Mouse (Mus musculus): ENCODE results near the gene Itsn1. TPM values are rescaled to one million over a fixed set of nuclear protein-coding genes. Genes with fewer than 3 reads are reported as not detected.

Gene Itsn1
- polyA plus RNA-seq, 1 experiment from 2014 or later = 22.7 TPM

DNA sequence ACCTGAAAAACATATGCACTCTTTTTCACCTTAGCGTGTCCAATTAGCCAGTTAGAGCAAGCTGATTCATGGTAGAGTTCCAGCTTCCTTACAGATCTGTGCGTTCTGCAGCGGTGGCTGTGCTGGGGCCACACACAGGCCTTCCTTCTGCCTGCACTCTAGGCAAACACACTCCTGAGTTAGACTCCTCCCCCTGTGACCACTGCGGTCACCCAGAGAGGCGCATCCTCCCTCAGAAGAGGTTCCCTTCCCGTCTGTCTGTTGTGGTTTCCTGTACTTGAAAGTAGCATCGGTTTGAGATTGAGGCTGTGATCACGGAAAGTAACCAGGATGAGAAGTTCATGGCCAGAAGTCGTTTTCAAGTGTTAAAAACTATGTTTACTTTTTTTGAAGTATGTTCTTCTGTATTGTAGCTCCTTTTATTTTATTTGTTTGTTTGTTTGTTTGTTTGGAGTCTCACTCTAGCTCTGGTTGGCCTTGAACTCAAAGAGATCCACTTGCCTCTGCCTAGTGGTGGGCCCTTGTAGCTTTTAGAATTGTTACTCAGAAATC lies 96.8 kb downstream of the Itsn1 start:
- Histone ChIP-seq H3K4me2 (no peak overlapping the region), H3K4me3 (no peak overlapping the region), H3K9me3 (no peaks in the 10 kb centered on the region), H3K27me3 (no peaks in the 10 kb centered on the region), H3K36me3 (peaks cover 38% of the 10 kb centered on the region), H3K4me1 (peaks cover 7% of the 10 kb centered on the region; the same call in 1 of the 2 replicates), H3K9ac (no peak overlapping the region), H3K27ac (no peak overlapping the region)
- 73% methylated on average over 9 of the region's 9 CpGs for WGBS
- no peak for ATAC-seq (ENCODE audit: insufficient number of reproducible peaks, low FRiP score, low TSS enrichment, low read depth)

DNA sequence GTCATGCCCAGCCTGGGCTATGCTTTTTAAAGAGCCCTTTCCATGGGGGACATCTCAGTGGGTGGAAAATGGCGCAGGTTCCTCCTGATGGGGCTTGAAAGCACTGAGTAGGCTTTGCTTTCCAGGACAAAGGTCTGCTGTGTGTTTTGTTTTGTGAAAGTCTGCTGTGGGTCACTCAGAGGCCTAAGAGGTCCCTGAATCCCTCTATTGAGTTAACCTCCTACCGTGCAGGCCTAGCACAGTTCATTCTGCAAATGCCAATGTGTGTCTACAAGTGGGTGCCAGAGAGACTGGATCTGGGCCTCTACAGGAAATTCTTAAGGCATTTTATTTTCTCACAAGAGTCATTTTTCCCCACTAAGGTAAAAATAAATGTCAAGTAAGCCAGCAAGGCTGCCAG lies 97.8 kb downstream of the Itsn1 start:
- Histone ChIP-seq H3K9ac (no peak overlapping the region), H3K4me2 (no peak overlapping the region), H3K36me3 (peaks cover 29% of the 10 kb centered on the region), H3K4me3 (no peak overlapping the region), H3K27ac (peak overlapping the region; percentile 39), H3K4me1 (peaks cover 7% of the 10 kb centered on the region; the same call in 1 of the 2 replicates), H3K27me3 (no peaks in the 10 kb centered on the region), H3K9me3 (no peaks in the 10 kb centered on the region)
- ATAC-seq (ENCODE audit: insufficient number of reproducible peaks, low FRiP score, low TSS enrichment, low read depth) = no peak
- WGBS = 74% methylated on average over 2 of the region's 2 CpGs

- peaks cover 23% of the 10 kb centered on the region for H3K36me3 ChIP-seq
- no peak overlapping the region for H3K4me2 ChIP-seq
- no peak for ATAC-seq (ENCODE audit: insufficient number of reproducible peaks, low FRiP score, low TSS enrichment, low read depth)
- H3K4me3 ChIP-seq = no peak overlapping the region
- WGBS = 58% methylated on average over 5 of the region's 5 CpGs
- no peak overlapping the region for H3K27ac ChIP-seq
- peaks cover 7% of the 10 kb centered on the region; the same call in 1 of the 2 replicates for H3K4me1 ChIP-seq
- H3K9me3 ChIP-seq = no peaks in the 10 kb centered on the region
- H3K27me3 ChIP-seq = no peaks in the 10 kb centered on the region
- no peak overlapping the region for H3K9ac ChIP-seq
These were observed 98.4 kb downstream of the Itsn1 start for GRCm38 (mm10) chr16:91827456-91827855.

DNA sequence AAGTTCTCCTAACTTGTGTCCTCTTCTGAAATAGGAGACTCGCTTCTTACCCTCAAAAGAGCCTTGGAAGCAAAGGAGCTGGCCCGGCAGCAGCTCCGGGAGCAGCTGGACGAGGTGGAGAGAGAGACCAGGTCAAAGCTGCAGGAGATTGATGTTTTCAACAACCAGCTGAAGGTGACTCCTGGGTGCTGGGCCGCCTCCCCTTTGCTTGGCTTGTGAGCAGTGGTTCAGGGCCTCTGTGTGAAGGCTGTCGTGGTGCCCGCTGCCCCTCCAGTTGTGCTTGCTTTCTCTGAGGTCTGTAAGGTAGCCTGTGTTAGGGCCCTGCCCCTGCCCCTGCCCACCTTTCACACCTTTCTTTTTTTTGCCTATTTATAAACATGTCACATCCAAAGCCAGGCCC lies 99.1 kb downstream of the Itsn1 start:
- H3K4me3 ChIP-seq = no peak overlapping the region
- no peaks in the 10 kb centered on the region for H3K9me3 ChIP-seq
- H3K9ac ChIP-seq = no peak overlapping the region
- no peak overlapping the region for H3K27ac ChIP-seq
- no peaks in the 10 kb centered on the region for H3K27me3 ChIP-seq
- no peak for ATAC-seq (ENCODE audit: insufficient number of reproducible peaks, low FRiP score, low TSS enrichment, low read depth)
- H3K36me3 ChIP-seq = peaks cover 20% of the 10 kb centered on the region
- H3K4me2 ChIP-seq = no peak overlapping the region
- WGBS = 78% methylated on average over 7 of the region's 7 CpGs
- H3K4me1 ChIP-seq = peaks cover 7% of the 10 kb centered on the region; the same call in 1 of the 2 replicates

GRCm38 (mm10) chr16:91828603-91829002 lies 99.5 kb downstream of the Itsn1 start:
- H3K4me2 ChIP-seq = no peak overlapping the region
- H3K36me3 ChIP-seq = peaks cover 20% of the 10 kb centered on the region
- no peak overlapping the region for H3K27ac ChIP-seq
- 85% methylated on average over 5 of the region's 5 CpGs for WGBS
- no peaks in the 10 kb centered on the region for H3K9me3 ChIP-seq
- no peak for ATAC-seq (ENCODE audit: insufficient number of reproducible peaks, low FRiP score, low TSS enrichment, low read depth)
- H3K4me1 ChIP-seq = peaks cover 7% of the 10 kb centered on the region; the same call in 1 of the 2 replicates
- no peak overlapping the region for H3K9ac ChIP-seq
- H3K27me3 ChIP-seq = no peaks in the 10 kb centered on the region
- H3K4me3 ChIP-seq = no peak overlapping the region

DNA sequence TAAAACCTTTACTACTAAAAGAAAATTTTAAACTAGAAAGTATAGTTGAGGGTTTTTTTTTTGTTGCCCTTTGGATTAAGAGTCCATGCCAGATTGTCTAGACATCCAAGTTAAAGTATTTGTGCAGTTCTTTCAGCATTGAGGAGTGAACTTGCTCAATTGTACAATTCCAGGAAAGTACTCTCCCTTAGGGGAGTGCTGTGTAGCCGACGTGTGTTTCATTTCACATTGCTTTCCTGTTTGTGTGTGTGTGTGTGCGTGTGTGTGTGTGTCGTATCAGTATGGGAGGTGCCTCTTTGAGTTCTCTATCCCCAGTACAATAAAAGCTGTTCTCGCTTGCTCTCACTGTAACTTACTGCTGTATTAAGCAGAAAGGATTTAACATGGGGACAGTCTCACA lies 100.0 kb downstream of the Itsn1 start:
- Histone ChIP-seq H3K4me3 (no peak overlapping the region), H3K9me3 (no peaks in the 10 kb centered on the region), H3K4me2 (no peak overlapping the region), H3K4me1 (peaks cover 7% of the 10 kb centered on the region; the same call in 1 of the 2 replicates), H3K9ac (no peak overlapping the region), H3K27ac (no peak overlapping the region), H3K36me3 (peaks cover 20% of the 10 kb centered on the region), H3K27me3 (no peaks in the 10 kb centered on the region)
- no peak for ATAC-seq (ENCODE audit: insufficient number of reproducible peaks, low FRiP score, low TSS enrichment, low read depth)
- 74% methylated on average over 5 of the region's 5 CpGs for WGBS

- H3K9ac ChIP-seq = no peak overlapping the region
- no peak overlapping the region for H3K4me2 ChIP-seq
These were observed 101.2 kb downstream of the Itsn1 start for GRCm38 (mm10) chr16:91830260-91830659.

DNA sequence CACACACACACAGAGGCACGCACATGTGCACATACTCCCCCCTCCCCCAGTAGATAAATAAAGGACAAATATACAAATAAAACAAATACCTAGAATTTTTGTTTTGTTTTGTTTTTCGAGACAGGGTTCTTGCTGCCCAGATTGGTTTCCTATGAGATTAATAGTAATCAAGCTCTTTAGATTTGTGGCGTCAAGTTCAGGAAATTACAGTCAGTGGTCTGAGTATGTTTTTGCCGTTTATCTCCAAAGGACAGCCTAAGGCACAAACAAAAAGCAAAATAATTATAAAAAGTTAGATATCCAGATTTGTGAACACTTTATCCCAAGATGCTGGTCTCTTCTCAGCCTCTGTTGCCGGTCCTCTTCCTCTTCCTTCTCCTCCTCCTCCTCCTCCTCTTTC lies 104.0 kb downstream of the Itsn1 start:
- peaks cover 18% of the 10 kb centered on the region for H3K36me3 ChIP-seq
- H3K9ac ChIP-seq = no peak overlapping the region
- 73% methylated on average over 5 of the region's 5 CpGs for WGBS
- H3K27ac ChIP-seq = no peak overlapping the region
- no peaks in the 10 kb centered on the region for H3K27me3 ChIP-seq
- H3K4me3 ChIP-seq = no peak overlapping the region
- H3K4me1 ChIP-seq = peaks cover 10% of the 10 kb centered on the region
- no peaks in the 10 kb centered on the region for H3K9me3 ChIP-seq
- no peak for ATAC-seq (ENCODE audit: insufficient number of reproducible peaks, low FRiP score, low TSS enrichment, low read depth)
- no peak overlapping the region for H3K4me2 ChIP-seq

More at GRCm38 (mm10) chr16:91830260-91830659, 101.2 kb downstream of the Itsn1 start:
- Histone ChIP-seq H3K4me1 (peaks cover 7% of the 10 kb centered on the region; the same call in 1 of the 2 replicates), H3K4me3 (no peak overlapping the region), H3K27ac (no peak overlapping the region), H3K9me3 (no peaks in the 10 kb centered on the region), H3K36me3 (peaks cover 20% of the 10 kb centered on the region), H3K27me3 (no peaks in the 10 kb centered on the region)
- 91% methylated on average over 23 of the region's 23 CpGs for WGBS
- ATAC-seq (ENCODE audit: insufficient number of reproducible peaks, low FRiP score, low TSS enrichment, low read depth) = no peak

GRCm38 (mm10) chr16:91833558-91833957 lies 104.5 kb downstream of the Itsn1 start:
- ATAC-seq (ENCODE audit: insufficient number of reproducible peaks, low FRiP score, low TSS enrichment, low read depth) = no peak
- H3K4me3 ChIP-seq = no peak overlapping the region
- H3K4me1 ChIP-seq = peaks cover 8% of the 10 kb centered on the region
- peaks cover 16% of the 10 kb centered on the region for H3K36me3 ChIP-seq
- H3K27ac ChIP-seq = no peak overlapping the region
- WGBS = 65% methylated on average over 2 of the region's 2 CpGs
- H3K4me2 ChIP-seq = no peak overlapping the region
- H3K9me3 ChIP-seq = no peaks in the 10 kb centered on the region
- H3K9ac ChIP-seq = no peak overlapping the region
- H3K27me3 ChIP-seq = no peaks in the 10 kb centered on the region

- H3K4me3 ChIP-seq = no peak overlapping the region
- no peaks in the 10 kb centered on the region for H3K9me3 ChIP-seq
- peaks cover 17% of the 10 kb centered on the region for H3K36me3 ChIP-seq
- peaks cover 11% of the 10 kb centered on the region for H3K4me1 ChIP-seq
- no peak overlapping the region for H3K9ac ChIP-seq
- H3K27me3 ChIP-seq = no peaks in the 10 kb centered on the region
- 79% methylated on average over 1 of the region's 1 CpGs for WGBS
- no peak for ATAC-seq (ENCODE audit: insufficient number of reproducible peaks, low FRiP score, low TSS enrichment, low read depth)
- no peak overlapping the region for H3K27ac ChIP-seq
- no peak overlapping the region for H3K4me2 ChIP-seq
These were observed 104.9 kb downstream of the Itsn1 start for GRCm38 (mm10) chr16:91833981-91834380.

DNA sequence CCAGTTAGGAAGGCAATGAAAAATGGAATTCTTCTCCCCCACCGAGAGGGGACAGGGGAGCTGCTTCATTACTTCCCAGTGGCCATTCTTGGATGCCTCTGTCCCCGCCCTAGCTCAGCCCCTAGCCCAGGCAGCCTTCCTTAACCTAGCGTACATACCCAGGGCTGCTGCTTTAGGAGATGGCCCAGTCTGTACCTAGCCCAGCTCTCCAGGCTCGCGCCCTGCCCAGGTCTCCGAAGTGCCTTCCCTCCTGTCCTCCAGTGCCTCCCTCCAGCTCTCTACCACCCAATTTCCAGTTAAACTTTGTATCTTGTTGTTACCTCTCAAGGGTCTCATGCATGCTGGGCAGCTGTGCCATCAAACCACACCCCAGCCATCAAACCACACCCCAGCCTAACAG lies 106.7 kb downstream of the Itsn1 start:
- Histone ChIP-seq H3K9ac (no peak overlapping the region), H3K4me2 (no peak overlapping the region), H3K36me3 (peaks cover 11% of the 10 kb centered on the region; the same call in 1 of the 2 replicates), H3K4me1 (peaks cover 26% of the 10 kb centered on the region), H3K9me3 (no peaks in the 10 kb centered on the region), H3K4me3 (no peak overlapping the region), H3K27ac (no peak overlapping the region), H3K27me3 (no peaks in the 10 kb centered on the region)
- WGBS = 81% methylated on average over 6 of the region's 6 CpGs
- no peak for ATAC-seq (ENCODE audit: insufficient number of reproducible peaks, low FRiP score, low TSS enrichment, low read depth)

GRCm38 (mm10) chr16:91836592-91837557 lies 107.8 kb downstream of the Itsn1 start:
- Histone ChIP-seq H3K36me3 (peaks cover 11% of the 10 kb centered on the region; the same call in 1 of the 2 replicates), H3K27ac (no peak overlapping the region), H3K9ac (no peak overlapping the region), H3K4me2 (no peak overlapping the region), H3K4me3 (no peak overlapping the region), H3K9me3 (no peaks in the 10 kb centered on the region), H3K27me3 (no peaks in the 10 kb centered on the region), H3K4me1 (peaks cover 34% of the 10 kb centered on the region)
- WGBS = 80% methylated on average over 18 of the region's 18 CpGs
- no peak for ATAC-seq (ENCODE audit: insufficient number of reproducible peaks, low FRiP score, low TSS enrichment, low read depth)

Data from limb, embryonic 15.5 days (tissue).